Mouse (Mus musculus) left cerebral cortex, adult 11 months (tissue): ENCODE data around the gene Ugt1a10.

Experiments
- DNase-seq: peaks from one replicate; pipeline ENCODE4 v3.0.0; 2022; ENCODE audit warnings: low spot score

Gene Ugt1a10

DNA sequence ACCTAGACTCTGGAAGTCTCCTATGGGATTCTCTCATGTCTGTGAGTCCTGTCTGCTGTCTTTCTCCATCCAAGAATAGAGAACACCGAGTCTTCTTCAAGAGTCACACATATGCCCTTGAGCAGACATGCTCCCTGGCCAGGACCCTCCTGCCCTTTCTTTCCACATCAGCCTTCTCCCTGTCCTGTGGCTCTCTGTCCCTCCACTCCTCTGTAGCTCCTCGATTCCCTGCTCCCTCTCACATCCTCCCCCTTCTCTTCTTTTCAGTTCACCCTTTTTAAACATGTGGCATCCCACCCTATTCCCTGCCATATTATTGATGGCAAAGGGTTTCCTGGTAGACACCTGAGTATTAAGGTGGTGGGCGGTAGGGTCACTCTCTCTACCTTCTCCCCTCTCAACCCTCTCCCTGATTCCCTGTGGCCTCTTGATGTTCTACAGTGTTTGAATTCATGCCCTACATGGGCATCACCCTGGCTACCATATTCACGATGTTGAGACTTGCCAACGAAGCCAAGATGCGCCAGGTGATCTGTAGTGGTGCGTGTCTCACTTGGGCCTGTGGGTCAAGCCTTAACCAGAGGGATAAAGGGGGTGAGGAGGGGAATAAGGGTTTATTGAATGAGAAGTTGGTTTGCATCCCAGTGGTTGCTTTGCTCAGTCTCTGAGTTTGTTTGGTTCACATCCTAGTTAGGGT is 176.8 kb downstream of the Ugt1a10 start:
- no peak for DNase-seq

DNA sequence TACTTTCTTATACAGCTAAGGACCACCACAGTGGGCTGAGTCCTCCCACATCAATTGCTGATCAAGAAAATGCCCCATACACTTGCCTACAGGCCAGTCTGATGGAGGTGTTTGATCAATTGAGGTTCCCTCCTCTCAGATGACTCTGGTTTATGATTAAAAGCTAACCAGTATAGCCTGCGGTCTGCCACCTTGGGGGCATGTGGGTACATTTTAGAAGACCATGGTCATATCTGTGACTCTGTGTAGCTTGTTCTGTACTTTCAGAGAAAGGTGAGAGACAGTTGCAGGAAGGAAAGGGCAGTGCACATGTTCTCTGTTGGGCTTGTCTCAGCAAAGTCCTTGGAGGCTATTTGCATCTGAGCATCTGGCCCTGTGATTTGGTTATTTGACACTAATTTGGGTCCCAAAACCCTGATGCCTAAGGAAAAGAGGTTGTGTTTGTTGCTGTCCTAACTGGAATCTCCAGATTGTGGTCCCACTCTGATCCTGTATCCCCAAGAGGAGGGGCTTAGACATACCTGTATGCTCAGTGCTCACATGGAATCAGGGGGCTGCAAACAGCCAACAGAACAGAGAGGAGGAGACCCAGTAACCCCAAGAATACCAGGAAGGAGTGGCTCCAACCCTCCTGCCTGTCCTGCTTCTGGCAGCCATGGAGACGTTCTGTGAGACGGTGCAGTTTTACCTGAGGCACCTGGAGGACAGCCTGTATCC is 177.6 kb downstream of the Ugt1a10 start:
- DNase-seq, result no peak

DNA sequence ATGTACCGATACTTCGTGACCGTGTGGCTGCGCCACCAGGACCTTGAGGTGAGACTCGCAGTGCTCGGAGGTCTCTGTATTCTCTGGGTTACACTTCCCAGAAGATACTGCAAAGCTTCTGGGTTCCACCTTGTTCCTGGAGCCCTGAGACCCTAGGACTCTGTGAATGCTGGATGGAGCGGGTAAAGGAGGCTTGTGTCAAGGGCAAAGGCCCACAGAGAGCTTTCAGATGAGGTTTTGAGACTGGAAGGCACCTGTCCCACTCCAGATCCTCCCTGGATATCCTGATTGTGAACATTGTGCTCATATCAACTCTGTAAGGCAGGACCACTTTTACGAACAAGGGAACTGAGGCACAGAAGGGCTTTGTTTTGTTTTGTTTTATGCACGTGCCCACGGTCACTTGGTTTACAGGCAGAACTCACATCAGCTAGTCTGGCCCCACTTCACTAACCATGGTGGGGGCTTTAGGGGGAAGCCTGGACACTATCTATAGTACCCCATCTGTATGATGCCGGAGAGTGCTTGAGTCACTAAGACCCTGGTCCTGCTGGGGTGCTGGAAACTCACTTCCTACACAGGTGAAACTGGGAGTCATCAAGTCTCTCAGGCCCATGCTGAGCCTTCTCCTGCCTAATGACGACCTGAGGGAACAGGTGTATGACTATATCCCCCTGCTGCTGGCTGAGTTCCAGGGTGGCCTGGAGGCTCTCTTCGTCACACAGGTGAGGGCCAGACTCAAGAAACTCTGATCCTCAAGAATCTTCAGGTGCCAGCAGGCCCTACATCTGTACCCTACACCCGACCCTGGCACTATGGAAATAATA is 178.4 kb downstream of the Ugt1a10 start:
- DNase-seq, result no peak

DNA sequence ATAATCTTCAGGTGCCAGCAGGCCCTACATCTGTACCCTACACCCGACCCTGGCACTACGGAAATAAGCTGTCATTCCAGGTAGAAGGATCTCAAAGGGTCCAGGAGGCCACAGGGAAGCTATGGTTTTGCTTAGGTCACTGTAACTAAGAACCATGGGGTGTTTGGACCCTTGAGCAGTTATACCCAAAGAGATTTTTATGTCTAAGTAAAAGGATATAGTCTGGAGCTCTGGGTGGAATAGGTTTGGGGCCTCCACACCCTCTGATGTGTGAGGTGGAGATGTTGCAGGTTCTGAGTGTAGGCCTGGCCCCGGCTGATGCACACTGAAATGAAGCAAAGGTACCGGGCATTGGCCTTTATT is 179.0 kb downstream of the Ugt1a10 start:
- DNase-seq, result no peak

DNA sequence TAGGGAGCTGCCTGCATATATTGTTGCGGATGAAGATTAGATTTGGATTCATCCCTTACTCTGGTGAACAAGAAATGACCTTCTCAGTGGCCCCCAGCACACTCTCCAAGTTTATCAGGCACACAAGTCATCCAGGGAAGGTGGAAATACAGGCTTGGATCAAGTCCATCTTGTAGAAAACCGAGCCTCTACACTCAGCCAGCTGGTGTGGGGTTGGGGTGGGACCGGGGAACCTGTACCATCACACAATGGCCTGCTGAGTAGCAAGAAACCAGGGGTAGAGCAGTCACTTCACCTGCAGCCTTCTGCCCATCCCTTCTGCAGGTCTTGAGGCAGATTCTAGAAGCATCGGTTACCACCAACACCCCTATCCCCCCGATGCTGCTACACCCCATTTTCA is 179.5 kb downstream of the Ugt1a10 start:
- no peak for DNase-seq

DNA sequence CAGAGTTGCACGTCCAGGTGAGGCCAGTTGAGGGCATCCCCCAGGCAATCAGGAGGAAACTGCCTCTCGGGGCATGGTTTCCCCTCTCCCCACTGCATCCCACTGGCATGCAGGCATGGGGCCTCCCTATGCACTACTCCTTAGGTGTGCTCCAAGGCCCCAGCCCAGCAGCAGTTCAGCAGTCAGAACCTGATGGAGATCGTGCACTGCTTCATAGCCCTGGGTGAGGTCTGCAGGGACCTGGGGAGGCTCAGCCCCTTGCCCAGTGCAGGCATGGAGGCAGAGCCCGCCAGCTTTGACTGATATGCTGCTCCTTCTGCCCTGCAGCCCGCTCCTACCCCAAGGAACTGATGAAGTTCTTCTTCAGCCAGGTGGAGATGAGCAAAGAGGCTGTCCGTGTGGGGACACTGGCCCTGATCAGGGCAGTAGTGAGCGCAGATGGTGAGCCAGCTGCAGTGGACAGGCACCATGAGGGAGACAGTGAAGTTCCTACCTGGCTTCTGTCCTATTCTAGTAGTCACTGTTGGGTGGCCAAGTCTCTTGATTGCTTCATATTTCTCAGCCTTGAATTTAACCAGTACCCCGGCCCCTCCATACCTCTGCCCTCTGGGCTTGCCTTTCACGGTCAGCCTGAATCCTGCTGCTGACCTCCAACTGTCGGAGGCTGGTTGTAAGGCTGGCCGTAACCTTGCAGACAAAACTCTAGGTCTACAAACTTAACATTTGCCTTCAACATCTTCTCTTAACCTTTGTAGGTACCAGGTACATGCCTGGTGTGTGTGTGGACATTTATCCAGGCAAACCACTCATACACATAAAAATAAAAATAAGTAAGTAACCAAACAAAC is 180.1 kb downstream of the Ugt1a10 start:
- DNase-seq, result no peak

DNA sequence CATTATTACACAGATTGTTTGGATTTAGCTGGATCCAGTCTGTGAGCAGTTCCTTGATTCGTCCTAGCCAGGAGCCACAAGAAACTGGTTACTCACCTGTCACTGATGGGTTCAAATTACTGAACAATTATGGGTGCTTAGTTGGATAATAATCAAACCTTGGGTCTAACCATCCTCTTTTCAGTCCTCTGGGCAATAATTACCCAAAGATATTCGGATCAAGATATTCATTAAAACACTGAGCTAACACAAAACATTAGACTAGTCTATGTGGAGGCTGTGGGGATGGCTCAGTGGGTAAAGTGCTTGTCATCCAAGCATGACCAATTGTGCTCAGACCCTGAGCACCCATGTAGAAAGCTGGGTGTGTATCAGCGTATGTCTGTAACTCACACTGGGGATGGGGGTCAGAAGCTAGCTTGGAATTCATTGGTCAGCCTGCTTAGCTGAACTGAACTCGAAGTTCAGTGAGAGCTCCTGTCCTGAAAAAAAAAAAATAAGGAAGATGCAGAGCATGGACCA is 180.8 kb downstream of the Ugt1a10 start:
- DNase-seq, result no peak

DNA sequence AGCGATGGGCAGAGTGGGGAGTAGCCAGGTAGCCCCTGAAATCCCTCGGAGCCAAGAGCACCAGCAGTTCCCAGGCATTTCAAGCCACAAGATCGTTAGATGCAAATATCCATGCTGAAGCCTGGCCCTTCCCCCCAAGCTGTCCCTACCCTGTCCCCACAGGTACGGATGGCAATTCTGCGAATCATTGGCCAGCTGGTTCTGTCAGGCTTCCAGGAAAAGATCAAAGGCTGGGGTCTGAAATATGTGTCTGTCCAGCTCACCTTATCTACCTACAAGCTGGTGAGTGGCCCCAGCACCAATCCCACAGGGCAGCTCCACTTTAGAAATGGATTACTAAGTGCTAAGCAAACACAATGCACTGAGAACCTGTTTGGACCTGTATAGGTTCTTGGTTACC is 182.1 kb downstream of the Ugt1a10 start:
- DNase-seq, result no peak

DNA sequence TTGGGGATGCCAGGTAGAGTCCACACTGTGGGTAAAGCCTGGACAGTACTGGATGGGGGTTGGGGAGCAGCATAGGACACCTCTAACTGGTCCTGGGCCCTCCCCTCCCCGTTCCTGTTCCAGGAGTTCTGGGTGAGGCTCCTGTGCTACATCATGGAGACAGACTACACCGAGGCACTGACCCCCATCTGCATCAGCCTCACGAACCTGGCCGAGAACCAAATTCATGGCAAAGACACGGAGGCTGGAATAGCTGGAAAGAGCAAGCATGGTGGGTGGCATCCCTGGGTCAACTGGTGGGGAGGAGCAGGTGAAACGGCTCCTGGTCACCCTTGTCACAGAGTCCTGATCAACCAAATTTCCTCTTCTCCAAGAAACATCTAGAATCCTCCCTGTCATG is 183.6 kb downstream of the Ugt1a10 start:
- no peak for DNase-seq

DNA sequence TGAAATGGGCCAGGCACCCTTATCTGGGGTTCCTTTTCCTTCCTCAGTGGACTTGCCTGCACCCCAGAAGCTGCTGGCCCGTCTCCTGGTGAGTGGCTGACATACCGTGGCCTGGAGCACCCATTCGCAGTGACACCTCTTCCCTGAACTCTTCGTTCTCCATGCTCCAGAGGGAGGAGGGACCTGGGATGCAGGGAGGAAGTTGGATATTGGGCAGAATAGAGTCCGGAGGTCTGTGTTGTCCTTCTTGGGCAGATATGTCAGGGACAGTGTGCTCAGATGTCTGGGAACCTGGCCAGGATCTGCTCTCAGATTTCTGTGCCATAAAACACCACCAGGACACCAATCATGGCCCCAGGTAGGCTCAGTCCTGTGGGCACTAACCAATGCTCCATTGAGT is 184.9 kb downstream of the Ugt1a10 start:
- DNase-seq, result no peak

DNA sequence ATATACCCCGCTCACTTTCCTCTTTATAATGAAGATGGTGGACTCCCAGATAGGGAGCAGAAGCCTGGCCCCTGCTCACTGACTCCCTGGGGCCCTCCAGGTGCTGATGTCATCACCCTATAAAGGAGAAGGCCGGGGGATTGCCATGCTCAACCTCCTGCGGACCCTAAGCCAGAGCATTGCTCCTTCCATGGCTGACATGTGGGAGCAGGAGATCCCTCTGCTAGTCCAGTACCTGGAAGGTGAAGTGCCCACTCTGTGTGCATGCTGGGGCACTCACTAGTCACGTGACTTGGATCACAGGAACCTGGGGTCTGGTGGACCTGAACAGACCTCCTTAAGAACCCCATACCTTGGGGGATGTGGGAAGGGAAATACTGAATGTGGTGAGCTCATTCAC is 185.4 kb downstream of the Ugt1a10 start:
- DNase-seq, result no peak

DNA sequence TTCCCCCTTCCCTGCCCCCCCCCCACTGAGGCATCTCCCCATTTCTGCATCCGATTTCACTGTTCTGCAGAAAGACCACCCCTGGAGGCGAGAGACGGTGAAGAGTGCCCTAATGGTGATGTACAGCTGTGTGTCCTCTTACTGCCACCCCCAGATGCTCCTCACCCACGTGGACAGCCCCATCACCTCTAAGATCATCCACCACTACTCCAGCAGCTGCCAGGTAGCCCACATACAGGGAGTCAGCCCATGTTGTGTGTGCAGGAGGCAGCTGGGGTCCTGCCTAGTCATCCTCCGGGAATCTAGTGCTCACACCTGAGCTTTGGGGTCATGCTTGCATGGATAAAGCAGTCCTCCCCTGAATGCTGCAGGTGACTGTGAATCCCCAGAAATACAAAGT is 188.7 kb downstream of the Ugt1a10 start:
- DNase-seq, result no peak

DNA sequence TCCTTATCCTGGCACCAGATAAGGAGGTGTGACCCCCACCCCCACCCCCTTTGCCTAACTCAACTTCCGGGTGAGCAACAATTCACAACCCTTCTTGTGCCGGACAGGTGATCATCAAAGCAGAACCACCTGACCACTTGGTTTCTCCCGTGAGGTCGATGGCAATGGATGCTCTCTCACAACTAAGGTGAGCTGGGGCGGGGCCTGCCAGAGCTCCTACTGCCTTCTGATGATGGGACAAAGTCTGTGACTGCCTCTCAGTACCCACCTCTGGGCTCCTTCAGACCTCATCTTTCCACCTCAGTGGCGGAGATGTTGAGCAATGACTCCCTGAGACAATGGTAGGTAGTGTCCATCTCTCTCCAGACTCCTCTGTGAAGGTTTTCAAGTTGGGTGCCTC is 190.7 kb downstream of the Ugt1a10 start:
- DNase-seq, result no peak

DNA sequence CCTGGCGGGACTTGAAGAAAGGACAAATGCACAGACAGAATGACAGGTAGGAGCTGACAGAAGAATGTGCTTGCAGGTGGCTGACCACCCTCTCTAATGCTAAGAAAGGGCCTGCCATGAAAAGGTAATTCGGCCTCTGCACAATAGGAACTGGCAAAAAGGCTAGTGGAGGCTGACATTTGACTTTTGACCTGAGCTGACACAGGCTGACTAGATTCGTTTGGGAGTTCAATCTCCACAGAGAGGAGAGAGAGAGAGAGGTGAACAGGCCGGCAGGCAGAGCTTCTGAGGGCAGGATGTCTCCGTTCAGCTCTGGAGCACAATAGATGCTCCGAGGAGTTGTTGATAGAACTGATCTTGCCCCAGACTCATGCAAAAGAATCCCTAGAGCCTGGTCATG is 191.2 kb downstream of the Ugt1a10 start:
- no peak for DNase-seq

DNA sequence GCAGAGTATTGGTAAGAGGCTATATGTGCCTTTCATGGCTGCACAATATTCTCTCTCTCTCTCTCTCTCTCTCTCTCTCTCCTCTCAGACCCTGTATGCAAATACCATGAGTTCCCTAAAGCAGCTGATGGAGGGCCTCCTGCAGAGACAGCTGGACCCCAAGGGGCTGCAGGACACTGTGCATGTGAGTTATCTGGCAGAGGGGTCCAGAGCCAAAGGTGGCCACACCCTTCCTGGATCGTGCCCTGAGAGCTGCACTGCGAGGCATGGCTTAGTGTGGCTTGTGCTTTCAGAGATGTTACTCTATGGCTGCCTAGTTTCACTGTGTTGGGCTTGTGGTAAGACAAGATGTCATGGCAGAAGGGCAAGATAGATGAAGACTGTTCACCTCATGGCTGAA is 192.5 kb downstream of the Ugt1a10 start:
- no peak for DNase-seq

DNA sequence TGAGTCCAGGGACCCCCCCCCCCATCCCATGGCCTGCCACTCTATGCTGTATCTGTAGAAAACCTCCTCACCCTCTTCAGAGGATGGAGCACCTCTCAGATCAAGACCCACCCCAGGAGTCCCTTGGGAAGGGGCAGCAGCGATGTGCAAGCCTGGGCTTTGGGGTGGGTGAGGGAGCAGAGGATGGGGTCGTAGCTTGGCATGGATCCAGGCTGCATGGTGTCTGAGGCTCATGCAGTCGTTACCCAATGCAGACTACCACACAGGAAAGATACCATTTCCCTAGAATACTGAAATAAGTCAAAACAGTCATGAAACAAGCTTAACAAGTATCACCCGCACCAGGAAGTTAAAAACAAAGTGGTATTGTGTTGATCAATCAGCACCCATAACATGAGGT is 193.5 kb downstream of the Ugt1a10 start:
- DNase-seq, result no peak

DNA sequence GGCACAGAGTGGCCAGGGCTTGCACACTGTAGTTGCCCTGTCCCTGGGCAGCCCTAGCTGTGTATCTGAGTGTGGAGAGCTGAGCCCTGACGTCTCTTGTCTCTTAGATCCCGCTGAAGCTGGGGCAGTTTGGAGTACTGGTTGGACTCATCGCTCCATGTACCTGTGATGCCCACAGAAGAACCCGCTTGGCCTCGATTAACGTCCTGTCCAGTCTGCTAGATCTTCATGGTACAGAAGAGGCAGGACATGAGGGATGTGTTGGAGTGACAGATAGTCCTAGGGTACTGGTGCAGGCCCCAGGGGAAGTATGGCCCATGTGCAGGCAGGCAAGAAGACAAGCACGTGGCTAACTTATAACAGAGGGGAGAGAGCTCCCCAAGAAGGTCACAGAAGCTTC is 194.4 kb downstream of the Ugt1a10 start:
- no peak for DNase-seq

DNA sequence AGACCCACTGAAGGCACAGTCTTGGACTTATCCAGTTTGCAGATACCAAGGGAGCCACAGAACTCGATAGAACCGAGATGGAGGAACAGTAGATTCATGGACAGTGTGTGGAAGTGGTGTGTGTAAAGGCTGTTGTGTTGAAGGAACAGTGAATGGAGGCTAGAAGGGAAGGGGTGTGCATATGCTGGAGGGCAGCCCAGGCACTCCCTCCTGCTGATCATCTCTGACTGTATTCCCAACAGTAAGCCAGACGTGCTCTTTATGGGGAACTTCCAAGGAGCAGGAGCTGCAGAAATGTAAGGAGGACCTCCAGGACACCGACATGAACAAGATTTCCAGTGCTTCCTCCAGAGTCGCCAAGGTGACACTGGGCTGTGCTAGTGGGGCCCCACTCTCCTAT is 194.8 kb downstream of the Ugt1a10 start:
- DNase-seq, result no peak

DNA sequence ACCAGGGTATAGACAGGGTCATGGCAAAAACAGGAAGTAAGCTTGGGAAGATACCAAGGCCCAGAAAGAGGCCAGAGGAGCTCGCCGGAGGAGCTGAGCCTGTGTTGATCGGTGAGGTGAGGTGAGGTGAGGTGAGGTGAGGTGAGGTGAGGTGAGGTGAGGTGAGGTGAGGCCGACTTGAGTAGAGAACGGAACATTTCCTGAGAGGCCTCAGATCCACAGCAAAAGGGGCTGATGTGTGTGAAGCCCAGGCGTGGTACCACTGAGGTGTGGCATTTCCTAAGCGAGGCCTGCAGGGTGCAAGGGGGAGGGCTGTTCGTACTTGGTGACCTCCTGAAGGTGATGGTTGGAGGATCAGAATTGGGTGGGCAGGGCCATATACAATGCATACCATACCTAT is 197.9 kb downstream of the Ugt1a10 start:
- no peak for DNase-seq

DNA sequence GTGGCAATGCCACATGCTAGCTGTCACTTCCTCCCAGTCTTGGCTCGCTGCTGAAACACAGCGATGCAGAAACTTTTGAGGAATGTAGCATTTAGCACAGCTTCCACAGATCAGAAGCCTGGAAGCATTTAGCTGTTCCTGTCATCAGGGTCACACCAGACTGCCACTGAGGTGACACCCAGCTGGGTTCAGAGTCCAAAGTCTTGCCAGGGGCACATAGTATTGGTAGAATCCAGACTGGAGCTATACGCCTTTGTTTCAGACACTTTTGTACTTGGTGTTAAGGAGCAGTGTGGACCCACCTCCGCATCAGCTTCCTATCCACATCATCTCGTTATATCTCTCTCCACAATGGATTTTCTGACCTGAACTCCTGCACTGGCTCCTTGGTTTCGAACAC is 198.4 kb downstream of the Ugt1a10 start:
- DNase-seq, result no peak

DNA sequence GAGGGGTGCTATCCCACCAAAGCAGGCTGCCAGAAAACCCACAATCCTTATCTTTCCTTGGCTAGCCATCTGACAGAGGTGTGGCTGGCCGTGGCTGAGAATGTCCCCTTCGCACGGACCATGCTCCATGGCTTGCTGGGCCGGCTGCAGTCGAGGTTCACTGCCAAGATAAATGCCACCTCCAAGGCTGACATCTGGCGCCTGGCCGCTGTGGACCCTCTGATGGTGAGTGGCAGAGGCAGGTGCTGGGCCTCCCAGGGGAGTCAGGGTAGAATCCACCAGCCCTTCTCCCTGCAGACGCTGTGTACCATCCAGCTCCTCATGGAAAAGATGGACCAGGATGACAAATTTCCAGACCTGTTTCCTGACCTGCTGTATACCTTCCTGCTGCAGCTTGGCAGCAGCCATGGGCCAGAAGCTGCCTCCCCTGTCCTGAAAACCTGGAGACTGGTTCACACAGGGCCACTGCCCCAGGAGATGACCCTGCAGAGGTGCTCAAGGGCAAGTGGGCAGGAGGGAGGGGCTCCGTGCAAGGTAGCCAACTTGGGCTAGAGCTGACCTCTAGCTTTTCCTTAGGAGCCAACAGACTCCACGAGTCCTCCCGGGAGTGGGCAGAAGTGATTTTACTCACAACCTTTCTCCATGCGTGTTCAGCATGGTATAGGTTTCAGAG is 199.7 kb downstream of the Ugt1a10 start:
- no peak for DNase-seq

DNA sequence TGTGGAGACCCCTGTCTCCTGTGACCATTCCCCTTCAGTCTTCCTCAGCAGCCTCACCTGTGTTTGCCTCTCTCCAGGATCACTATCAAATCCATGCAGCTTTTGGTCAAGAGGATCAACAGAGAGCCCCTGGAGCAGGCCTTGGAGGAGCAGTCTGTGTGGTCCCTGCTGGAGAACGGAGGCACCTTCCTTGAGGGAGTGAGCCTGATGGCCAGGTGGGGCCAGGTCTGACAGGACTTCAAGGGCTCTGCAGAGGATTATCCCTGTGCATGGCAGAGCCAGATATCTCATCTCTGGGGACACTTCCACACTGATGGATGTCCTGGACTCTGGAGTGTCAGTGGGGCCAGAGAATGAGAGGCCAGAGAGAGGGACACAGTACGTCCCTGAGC is 200.3 kb downstream of the Ugt1a10 start:
- DNase-seq, result no peak
